Mouse (Mus musculus) heart, postnatal 36 days (tissue): Measurements from ENCODE around the gene Rtl9. TPM values are rescaled to one million over a fixed set of nuclear protein-coding genes. Genes with fewer than 3 reads are reported as not detected.

Source experiments
- total RNA-seq, 2 experiments: library from RNA; stranded (reverse); gene quantifications; 2 replicates each; pipeline ENCODE4 v1.2.3; 2021

The Rtl9 gene
- total RNA-seq, 2 experiments from 2014 or later = 0.05 to 0.08 TPM

Other genes with a start within 250 kb of the Rtl9 start
- 10 to 100 TPM; 13.3 to 15.8 TPM for gene Ammecr1, start 132.9 kb upstream of the Rtl9 start, total RNA-seq